Mouse (Mus musculus) monocyte, adult 5-6 weeks (primary cell): Measurements from ENCODE around the gene Thbs4. TPM values are rescaled to one million over a fixed set of nuclear protein-coding genes. Genes with fewer than 3 reads are reported as not detected.

Experiments
- total RNA-seq: library from RNA; stranded (forward); fragments of 200-1000, 200-491, 200-594 nt; gene quantifications from 3 replicates; pipeline ENCODE4 v1.2.3, GENCODE M21; 2017

Thbs4 gene
- total RNA-seq, 1 experiment from 2014 or later, result not detected

Other genes with a start within 250 kb of the Thbs4 start
- gene Spz1, start 218.6 kb downstream of the Thbs4 start, total RNA-seq, result 0.48 TPM in 1 of 3 replicates, not detected in the others
- gene Serinc5, start 183.7 kb downstream of the Thbs4 start, total RNA-seq, result 9.2 to 16.3 TPM (median 15.4 TPM) in 3 replicates
- 7.1 to 9.0 TPM (median 7.6 TPM) in 3 replicates for gene Mtx3, start 49.9 kb upstream of the Thbs4 start, total RNA-seq